Mouse (Mus musculus) limb, embryonic 13.5 days (tissue): ENCODE measurements at regions not wholly inside any gene's neighbourhood (a gene's known extent, or its start where the extent isn't known, plus 50 kb on each side); places are given as distances from the start of the nearest gene placed in this dataset.

Experiments used
- ATAC-seq: fragments of 200-750 bp; cut with Nextera tagmentation; 2 replicates; pipeline ENCODE4 v1.8.0; 2017; ENCODE audit warnings: low read depth, moderate number of reproducible peaks, moderate TSS enrichment; ENCODE audit not compliant: low FRiP score
- H3K27ac ChIP-seq: fragments of 300-500 bp; sonication (generic); 2 replicates; pipeline ENCODE4 v1.5.1; 2015; ENCODE audit warnings: inconsistent platforms, mild to moderate bottlenecking, moderate library complexity
- H3K27me3 ChIP-seq: fragments of 300-500 bp; sonication (generic); 2 replicates; pipeline ENCODE4 v1.6.1; 2015; ENCODE audit warnings: mild to moderate bottlenecking, inconsistent platforms
- H3K36me3 ChIP-seq: fragments of 300-500 bp; sonication (generic); 2 replicates; pipeline ENCODE4 v1.6.1; 2015; ENCODE audit warnings: inconsistent platforms, mild to moderate bottlenecking, moderate library complexity
- H3K4me1 ChIP-seq: fragments of 300-500 bp; sonication (generic); 2 replicates; pipeline ENCODE4 v1.6.1; 2015; ENCODE audit warnings: inconsistent platforms
- H3K4me2 ChIP-seq: fragments of 300-500 bp; sonication (generic); replicated peaks from 2 replicates; pipeline ENCODE4 v1.6.1; 2015; ENCODE audit warnings: inconsistent platforms, mild to moderate bottlenecking, moderate library complexity
- H3K4me3 ChIP-seq: fragments of 300-500 bp; sonication (generic); 2 replicates; pipeline ENCODE4 v1.5.1; 2015; ENCODE audit warnings: moderate library complexity, mild to moderate bottlenecking, inconsistent platforms
- H3K9ac ChIP-seq: fragments of 300-500 bp; sonication (generic); 2 replicates; pipeline ENCODE4 v1.6.1; 2015; ENCODE audit warnings: mild to moderate bottlenecking, inconsistent platforms
- H3K9me3 ChIP-seq: fragments of 300-500 bp; sonication (generic); 2 replicates; pipeline ENCODE4 v1.6.1; 2016; ENCODE audit warnings: inconsistent platforms
- WGBS: fragments of 180-500 bp; shearing (Covaris S2); methylation state at CpG from one replicate; pipeline ENCODE4 v1.1.7; 2015; 5-methylcytosine and 5-hydroxymethylcytosine counted together

DNA sequence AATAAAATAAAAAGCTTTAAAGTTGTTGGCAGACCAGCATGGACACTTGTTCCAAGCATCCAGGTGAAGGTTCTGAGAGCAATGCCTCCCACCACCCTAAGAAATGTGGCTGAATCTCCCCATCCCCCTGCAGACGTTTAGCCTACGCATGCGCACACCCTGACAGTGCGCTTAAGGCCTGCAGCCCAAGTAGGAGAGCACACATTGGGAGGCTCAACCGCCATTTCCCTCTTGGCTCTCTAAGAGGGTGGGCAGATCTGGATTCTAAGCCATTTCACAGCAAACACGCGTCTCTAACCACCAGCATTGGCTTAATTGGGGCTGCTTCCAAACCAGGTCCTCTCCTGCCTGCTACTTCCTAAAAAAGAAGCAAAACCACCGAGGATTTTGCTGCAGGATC is 106.6 kb downstream of the Barhl2 start:
- H3K36me3 ChIP-seq = no peaks in the 10 kb centered on the region
- H3K4me1 ChIP-seq = no peaks in the 10 kb centered on the region
- no peaks in the 10 kb centered on the region for H3K9me3 ChIP-seq
- no peak overlapping the region for H3K4me3 ChIP-seq
- H3K27me3 ChIP-seq = no peaks in the 10 kb centered on the region
- H3K9ac ChIP-seq = no peak overlapping the region
- no peak overlapping the region for H3K4me2 ChIP-seq
- no peak for ATAC-seq
- no peak overlapping the region for H3K27ac ChIP-seq
- WGBS = 80% methylated on average over 8 of the region's 8 CpGs

DNA sequence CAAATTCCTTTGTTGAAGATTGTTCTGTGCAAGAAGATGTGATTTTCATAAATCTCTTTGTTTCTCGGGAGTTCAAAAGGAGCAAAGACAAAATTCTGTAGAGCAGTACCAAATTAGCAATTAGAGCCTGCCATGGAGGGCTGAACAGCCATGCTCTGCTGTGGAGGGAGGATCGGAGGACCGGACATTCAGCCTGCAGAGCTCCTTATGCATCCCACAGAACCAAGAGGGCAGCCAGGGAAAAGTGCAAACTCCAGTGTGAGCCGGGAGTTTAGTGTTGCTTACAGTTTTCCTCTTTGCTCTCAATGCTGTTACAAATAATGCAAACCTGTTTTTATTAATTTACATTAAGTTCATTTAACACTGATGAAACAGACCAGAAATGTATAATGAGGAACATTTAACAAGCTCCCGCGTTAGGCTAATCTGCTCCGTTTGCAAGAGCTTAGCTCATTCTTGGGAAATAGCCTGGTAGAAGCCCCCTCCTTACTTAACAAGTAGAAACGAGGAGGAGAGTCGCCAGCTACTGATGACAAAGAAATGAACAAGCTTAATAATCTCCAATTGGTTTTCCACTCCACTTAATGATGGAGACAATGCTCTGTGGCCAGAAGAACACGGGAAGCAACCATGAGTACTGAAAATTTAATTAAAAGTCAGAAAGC is 108.0 kb downstream of the Barhl2 start:
- H3K27me3 ChIP-seq = peaks cover 5% of the 10 kb centered on the region
- ATAC-seq = no peak
- no peak overlapping the region for H3K27ac ChIP-seq
- H3K4me2 ChIP-seq = no peak overlapping the region
- H3K4me1 ChIP-seq = no peaks in the 10 kb centered on the region
- no peaks in the 10 kb centered on the region for H3K36me3 ChIP-seq
- H3K9me3 ChIP-seq = no peaks in the 10 kb centered on the region
- no peak overlapping the region for H3K9ac ChIP-seq
- WGBS = 30% methylated on average over 10 of the region's 10 CpGs
- H3K4me3 ChIP-seq = no peak overlapping the region

DNA sequence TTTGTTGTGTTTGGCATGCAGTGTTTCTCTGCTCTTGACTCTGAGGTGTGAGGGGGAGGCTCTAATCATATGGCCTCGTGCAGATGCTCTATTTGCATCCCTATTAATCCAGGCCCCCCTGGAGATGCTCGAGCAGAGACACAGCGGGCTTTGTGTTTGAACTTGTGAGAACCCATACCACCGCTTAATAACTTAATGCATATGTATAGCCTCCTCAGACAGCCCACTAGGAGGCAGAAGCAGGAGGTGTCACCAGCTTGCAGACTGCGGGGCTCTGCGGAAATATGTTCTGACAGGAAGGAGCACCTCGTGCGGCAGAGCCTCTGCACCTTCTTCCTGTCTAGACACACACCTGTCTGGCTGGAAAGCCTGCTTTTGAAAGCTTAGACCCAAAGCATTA is 113.7 kb downstream of the Barhl2 start:
- ATAC-seq = no peak
- Histone ChIP-seq H3K27me3 (peaks cover 37% of the 10 kb centered on the region), H3K36me3 (no peaks in the 10 kb centered on the region), H3K9ac (no peak overlapping the region), H3K4me2 (peak overlapping the region; percentile 14; the same call in 1 of the 2 replicates), H3K4me3 (no peak overlapping the region), H3K27ac (no peak overlapping the region), H3K9me3 (no peaks in the 10 kb centered on the region), H3K4me1 (peaks cover 9% of the 10 kb centered on the region)
- 6% methylated on average over 8 of the region's 8 CpGs for WGBS

DNA sequence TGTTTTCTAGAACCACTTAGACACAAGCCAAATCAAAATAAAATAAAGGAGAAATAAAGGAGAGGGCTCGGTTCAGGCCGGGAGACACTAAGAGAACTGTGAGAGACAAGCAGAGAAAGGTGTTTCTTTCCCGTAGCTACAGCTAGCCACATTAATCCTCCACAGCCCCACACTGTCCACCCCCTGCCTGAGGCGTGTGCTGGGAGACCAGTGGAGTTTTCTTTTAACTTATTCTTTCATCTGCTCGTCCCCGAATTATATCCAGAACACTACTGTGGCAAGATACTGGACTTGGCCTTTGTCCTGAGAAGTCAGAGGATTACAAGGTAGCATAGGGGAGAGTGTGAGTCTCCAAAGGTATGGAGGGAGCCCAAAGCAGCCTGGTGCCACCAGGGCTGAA is 114.4 kb downstream of the Barhl2 start:
- ATAC-seq = no peak
- Histone ChIP-seq H3K9me3 (no peaks in the 10 kb centered on the region), H3K4me3 (no peak overlapping the region), H3K27me3 (peaks cover 37% of the 10 kb centered on the region), H3K4me1 (peaks cover 9% of the 10 kb centered on the region), H3K36me3 (no peaks in the 10 kb centered on the region), H3K27ac (no peak overlapping the region), H3K4me2 (0 out of 2 replicates have a peak overlapping the region, but pooled peaks have one; percentile 14), H3K9ac (no peak overlapping the region)
- 21% methylated on average over 6 of the region's 6 CpGs for WGBS

DNA sequence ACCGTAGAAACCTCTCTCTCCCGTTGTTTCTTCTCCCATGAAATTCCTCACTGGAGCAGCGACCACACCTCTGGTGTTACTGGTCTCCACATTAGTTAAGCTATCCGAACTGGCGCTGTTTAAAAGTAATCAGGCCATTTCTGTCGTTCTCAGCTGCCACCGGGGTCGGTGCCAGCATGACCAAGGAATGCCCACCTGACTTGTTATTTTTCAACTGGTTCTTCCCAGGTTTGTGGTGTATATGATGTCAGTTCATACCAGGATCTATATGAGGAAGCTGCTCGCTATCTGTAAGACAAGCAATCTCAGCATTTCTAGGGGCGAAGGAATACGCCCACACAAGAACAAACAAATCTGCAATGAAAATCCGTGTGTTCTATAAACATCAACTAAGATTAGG is 116.6 kb downstream of the Barhl2 start:
- Histone ChIP-seq H3K36me3 (no peaks in the 10 kb centered on the region), H3K9me3 (no peaks in the 10 kb centered on the region), H3K27me3 (peaks cover 37% of the 10 kb centered on the region), H3K9ac (no peak overlapping the region), H3K4me2 (no peak overlapping the region), H3K27ac (no peak overlapping the region), H3K4me1 (peaks cover 9% of the 10 kb centered on the region), H3K4me3 (no peak overlapping the region)
- ATAC-seq = no peak
- WGBS = 58% methylated on average over 12 of the region's 12 CpGs

DNA sequence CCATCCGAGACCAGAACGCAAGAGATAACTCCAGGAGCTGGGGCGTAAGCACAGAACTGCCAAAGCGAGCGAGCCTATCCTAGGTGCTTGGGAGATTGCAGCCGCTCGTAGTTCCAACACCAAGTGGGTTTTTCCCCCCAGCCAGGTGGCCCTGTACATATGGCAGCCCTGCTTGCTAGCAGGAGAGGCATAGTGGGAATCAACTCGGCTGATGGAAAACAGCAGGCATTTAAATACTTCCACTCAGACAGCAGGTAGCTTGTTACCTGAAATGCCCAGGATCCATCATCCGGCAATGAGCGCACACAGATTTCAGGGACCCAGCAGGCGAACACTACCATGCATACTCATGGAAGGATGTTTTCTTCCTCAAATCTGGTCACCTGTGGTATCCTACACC is 122.3 kb downstream of the Barhl2 start:
- Histone ChIP-seq H3K27ac (no peak overlapping the region), H3K4me2 (no peak overlapping the region), H3K9me3 (no peaks in the 10 kb centered on the region), H3K4me3 (no peak overlapping the region), H3K9ac (no peak overlapping the region), H3K36me3 (no peaks in the 10 kb centered on the region), H3K4me1 (no peaks in the 10 kb centered on the region), H3K27me3 (peaks cover 44% of the 10 kb centered on the region)
- no peak for ATAC-seq
- WGBS = 73% methylated on average over 11 of the region's 11 CpGs

DNA sequence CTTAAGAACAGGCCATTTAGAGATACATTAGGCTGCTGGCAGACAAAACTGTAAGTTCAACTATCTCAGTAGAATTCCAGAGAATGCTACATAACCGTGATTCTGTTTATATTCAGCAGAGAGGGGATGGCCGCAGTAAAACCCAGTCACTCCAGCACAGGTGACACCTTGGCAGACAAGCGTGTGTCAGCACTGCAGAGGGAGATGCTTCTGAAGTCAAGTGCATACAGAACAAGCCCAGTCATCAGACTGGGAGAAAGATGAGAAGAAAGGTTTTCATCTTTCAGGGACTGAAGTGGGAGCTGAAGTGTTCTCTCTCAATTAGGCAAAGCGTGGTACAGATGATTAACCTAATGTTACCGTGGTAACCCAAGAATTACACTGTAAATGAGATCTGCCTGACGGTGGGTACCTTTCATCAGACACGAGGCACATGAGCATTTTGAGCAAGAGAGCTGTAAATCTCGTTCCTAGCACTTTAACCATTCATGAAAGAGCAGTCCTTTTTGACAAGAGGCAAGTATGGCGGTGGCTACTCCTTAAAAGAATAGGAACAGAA is 130.3 kb downstream of the Barhl2 start:
- no peak overlapping the region for H3K27ac ChIP-seq
- 58% methylated on average over 9 of the region's 9 CpGs for WGBS
- no peak overlapping the region for H3K9ac ChIP-seq
- H3K4me1 ChIP-seq = no peaks in the 10 kb centered on the region
- no peaks in the 10 kb centered on the region for H3K9me3 ChIP-seq
- no peak for ATAC-seq
- H3K36me3 ChIP-seq = no peaks in the 10 kb centered on the region
- peaks cover 29% of the 10 kb centered on the region for H3K27me3 ChIP-seq
- H3K4me2 ChIP-seq = no peak overlapping the region
- H3K4me3 ChIP-seq = no peak overlapping the region

DNA sequence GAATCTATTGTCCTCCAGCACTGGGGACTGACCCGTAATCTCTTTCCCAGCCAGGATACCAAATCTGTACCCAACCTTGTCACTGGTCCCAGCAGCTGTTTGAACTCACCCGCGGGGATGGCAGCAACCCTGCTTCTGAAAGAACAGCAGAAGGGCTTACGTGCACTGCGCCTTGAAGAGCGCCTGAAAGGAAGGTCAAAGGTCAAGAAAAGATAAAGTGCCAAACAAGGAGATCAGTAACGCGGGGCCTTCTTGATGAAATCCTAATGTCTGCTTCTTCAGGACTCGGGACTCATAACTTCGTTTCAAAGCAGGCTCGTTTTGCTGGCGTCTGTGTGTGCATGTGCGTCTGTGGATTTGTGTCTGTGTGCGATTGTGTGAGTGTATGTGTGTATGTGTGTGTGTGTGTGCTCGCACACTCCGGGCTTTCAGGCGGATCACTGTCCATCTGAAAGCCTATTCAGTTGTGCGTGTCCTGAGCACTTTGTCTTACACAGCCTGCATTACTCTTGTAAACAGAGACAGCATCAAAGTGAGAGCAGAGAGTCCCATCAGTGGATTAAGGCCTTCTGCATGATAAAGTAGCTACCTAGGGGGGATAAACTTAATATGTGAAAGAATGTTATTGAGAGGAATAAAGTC is 135.3 kb downstream of the Barhl2 start:
- ATAC-seq = no peak
- no peaks in the 10 kb centered on the region for H3K9me3 ChIP-seq
- H3K27ac ChIP-seq = no peak overlapping the region
- no peak overlapping the region for H3K4me3 ChIP-seq
- no peak overlapping the region for H3K9ac ChIP-seq
- no peaks in the 10 kb centered on the region for H3K4me1 ChIP-seq
- 49% methylated on average over 18 of the region's 18 CpGs for WGBS
- H3K36me3 ChIP-seq = no peaks in the 10 kb centered on the region
- no peaks in the 10 kb centered on the region for H3K27me3 ChIP-seq
- H3K4me2 ChIP-seq = no peak overlapping the region

DNA sequence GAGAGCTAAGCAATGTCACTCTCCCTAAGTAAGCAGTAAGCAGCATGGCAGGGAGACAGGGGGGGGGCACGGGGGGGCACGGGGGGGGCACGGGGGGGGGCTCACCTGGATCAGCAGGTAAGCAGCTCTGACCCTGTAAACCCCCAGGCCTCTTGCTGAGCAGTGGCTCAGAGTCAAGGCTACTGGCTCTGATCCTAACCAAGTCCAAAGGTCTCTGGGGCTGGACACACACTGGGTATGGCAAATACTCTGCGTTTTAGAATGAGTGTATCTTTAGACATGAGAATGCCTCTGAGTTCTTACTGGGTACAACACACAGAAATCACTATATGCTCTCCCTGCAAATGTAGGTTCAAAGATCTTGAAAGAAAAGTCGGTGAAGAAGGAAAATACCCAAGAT is 136.5 kb downstream of the Barhl2 start:
- 47% methylated on average over 4 of the region's 5 CpGs for WGBS
- Histone ChIP-seq H3K27ac (no peak overlapping the region), H3K9ac (no peak overlapping the region), H3K4me1 (no peaks in the 10 kb centered on the region), H3K36me3 (no peaks in the 10 kb centered on the region), H3K27me3 (no peaks in the 10 kb centered on the region), H3K4me2 (no peak overlapping the region), H3K9me3 (no peaks in the 10 kb centered on the region), H3K4me3 (no peak overlapping the region)
- ATAC-seq = no peak

DNA sequence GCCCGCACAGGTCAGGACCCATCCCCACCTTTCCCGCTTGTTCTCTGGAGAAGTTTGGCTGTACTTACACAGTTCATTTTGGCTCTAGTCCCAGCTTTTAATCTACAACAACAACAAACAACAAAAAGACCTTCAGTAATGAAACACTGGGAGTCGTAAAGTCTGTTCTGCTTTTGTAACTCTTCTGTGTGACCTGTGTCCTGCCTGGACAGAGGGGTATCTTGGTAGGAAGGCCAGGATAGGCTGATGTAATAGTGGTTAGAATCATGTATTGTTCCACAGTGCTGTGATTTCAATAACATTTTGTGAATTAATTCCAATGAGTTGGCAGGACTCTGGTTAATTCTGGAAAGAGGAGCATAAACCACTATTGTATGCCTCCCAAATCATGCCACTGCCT is 136.9 kb downstream of the Barhl2 start:
- Histone ChIP-seq H3K4me3 (no peak overlapping the region), H3K27ac (no peak overlapping the region), H3K36me3 (no peaks in the 10 kb centered on the region), H3K27me3 (no peaks in the 10 kb centered on the region), H3K4me1 (no peaks in the 10 kb centered on the region), H3K9me3 (no peaks in the 10 kb centered on the region), H3K9ac (no peak overlapping the region), H3K4me2 (no peak overlapping the region)
- no peak for ATAC-seq
- WGBS = 63% methylated on average over 3 of the region's 3 CpGs

DNA sequence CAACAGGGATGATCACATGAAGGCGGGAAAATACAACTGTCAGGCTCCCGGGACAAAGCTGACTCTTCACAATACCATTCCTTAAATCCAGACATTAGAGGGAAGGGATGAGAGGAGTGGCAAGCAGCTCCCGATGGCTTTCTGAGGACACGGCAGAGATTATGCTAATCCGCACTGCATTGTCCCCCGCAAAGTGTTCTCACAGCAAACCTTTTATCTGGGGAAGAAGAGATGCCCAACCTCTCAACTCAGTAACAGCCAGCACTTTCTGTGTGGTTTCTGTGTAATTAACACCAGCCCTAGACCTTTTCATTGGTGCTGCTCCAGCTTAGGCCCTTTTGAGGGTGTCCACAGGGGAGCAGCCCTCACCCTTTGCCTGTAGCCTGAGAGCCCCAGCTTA is 137.9 kb downstream of the Barhl2 start:
- no peak for ATAC-seq
- H3K4me3 ChIP-seq = no peak overlapping the region
- no peak overlapping the region for H3K9ac ChIP-seq
- no peaks in the 10 kb centered on the region for H3K9me3 ChIP-seq
- H3K27me3 ChIP-seq = no peaks in the 10 kb centered on the region
- H3K4me2 ChIP-seq = no peak overlapping the region
- H3K36me3 ChIP-seq = no peaks in the 10 kb centered on the region
- no peak overlapping the region for H3K27ac ChIP-seq
- H3K4me1 ChIP-seq = no peaks in the 10 kb centered on the region
- whole genome bisulfite sequencing = 30% methylated on average over 6 of the region's 6 CpGs

DNA sequence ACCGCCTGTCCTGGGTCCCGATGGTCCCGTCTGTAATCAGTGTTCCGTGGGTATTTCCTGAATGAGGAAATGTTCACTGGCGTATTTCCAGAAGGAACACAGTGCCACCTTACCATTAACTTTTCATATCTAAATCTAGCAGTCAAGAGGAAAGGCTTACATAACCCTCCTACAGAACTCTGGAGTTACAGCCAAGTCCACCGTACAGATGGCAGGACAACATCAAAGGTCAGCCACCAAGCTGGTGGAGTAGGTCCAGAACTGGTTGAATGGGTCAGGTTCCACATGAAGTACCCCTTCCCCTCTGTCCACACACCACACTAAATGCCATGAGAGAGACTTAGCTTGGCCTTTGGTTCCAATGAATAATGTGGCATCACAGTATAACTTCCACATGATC is 139.7 kb downstream of the Barhl2 start:
- H3K9ac ChIP-seq = no peak overlapping the region
- no peaks in the 10 kb centered on the region for H3K27me3 ChIP-seq
- no peaks in the 10 kb centered on the region for H3K4me1 ChIP-seq
- H3K36me3 ChIP-seq = no peaks in the 10 kb centered on the region
- no peak overlapping the region for H3K4me3 ChIP-seq
- H3K4me2 ChIP-seq = no peak overlapping the region
- no peaks in the 10 kb centered on the region for H3K9me3 ChIP-seq
- 90% methylated on average over 6 of the region's 6 CpGs for WGBS
- ATAC-seq = no peak
- H3K27ac ChIP-seq = no peak overlapping the region

DNA sequence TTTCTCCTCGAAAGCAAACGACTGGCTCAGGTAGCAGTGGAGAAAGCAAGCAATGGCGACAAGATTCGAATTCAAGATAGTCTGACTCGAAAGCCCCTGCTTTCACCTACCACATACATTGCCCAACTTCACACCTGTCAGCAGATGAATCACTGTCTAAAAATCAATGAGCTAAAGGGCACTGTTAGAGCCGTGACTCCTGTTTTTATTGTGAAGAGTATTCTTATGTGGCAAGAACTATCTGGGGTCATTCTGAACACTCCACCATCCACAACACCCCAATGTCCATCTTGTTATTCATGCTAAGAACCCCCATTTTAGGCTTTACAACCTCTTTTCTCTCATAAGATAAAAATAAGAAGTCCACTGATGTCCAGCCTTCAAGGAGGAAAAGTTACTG is 144.1 kb downstream of the Barhl2 start:
- Histone ChIP-seq H3K4me3 (no peak overlapping the region), H3K36me3 (no peaks in the 10 kb centered on the region), H3K27ac (no peak overlapping the region), H3K4me2 (no peak overlapping the region), H3K9ac (no peak overlapping the region), H3K9me3 (no peaks in the 10 kb centered on the region), H3K27me3 (no peaks in the 10 kb centered on the region), H3K4me1 (no peaks in the 10 kb centered on the region)
- WGBS = 86% methylated on average over 6 of the region's 6 CpGs
- no peak for ATAC-seq
